Mouse (Mus musculus) neural tube, embryonic 12.5 days (tissue): ENCODE measurements at regions not wholly inside any gene's neighbourhood (a gene's known extent, or its start where the extent isn't known, plus 50 kb on each side); places are given as distances from the start of the nearest gene placed in this dataset.
A peak's percentile ranks its signal among the peaks of the same experiment; 100 is the strongest.

Experiments
- ATAC-seq: fragments of 200-750 bp; cut with Nextera tagmentation; 2 replicates; pipeline ENCODE4 v1.8.0; 2017; ENCODE audit warnings: low read depth, mild to moderate bottlenecking, moderate TSS enrichment, moderate library complexity; ENCODE audit not compliant: low FRiP score
- H3K27ac ChIP-seq: fragments of 300-500 bp; sonication (generic); 2 replicates; pipeline ENCODE4 v1.5.1; 2016
- H3K27me3 ChIP-seq: fragments of 300-500 bp; sonication (generic); replicated peaks from 2 replicates; pipeline ENCODE4 v1.6.1; 2016; ENCODE audit warnings: mild to moderate bottlenecking
- H3K36me3 ChIP-seq: fragments of 300-500 bp; sonication (generic); 2 replicates; pipeline ENCODE4 v1.6.1; 2016; ENCODE audit warnings: mild to moderate bottlenecking
- H3K4me1 ChIP-seq: fragments of 300-500 bp; sonication (generic); 2 replicates; pipeline ENCODE4 v1.6.1; 2016
- H3K4me2 ChIP-seq: fragments of 300-500 bp; sonication (generic); replicated peaks from 2 replicates; pipeline ENCODE4 v1.6.1; 2016; ENCODE audit warnings: mild to moderate bottlenecking
- H3K4me3 ChIP-seq: fragments of 300-500 bp; sonication (generic); 2 replicates; pipeline ENCODE4 v1.5.1; 2016
- H3K9ac ChIP-seq: fragments of 300-500 bp; sonication (generic); 2 replicates; pipeline ENCODE4 v1.6.1; 2016; ENCODE audit warnings: mild to moderate bottlenecking
- H3K9me3 ChIP-seq: fragments of 300-500 bp; sonication (generic); 2 replicates; pipeline ENCODE4 v1.6.1; 2016; ENCODE audit warnings: mild to moderate bottlenecking
- WGBS: fragments of 180-500 bp; shearing (Covaris S2); methylation state at CpG from one replicate; pipeline ENCODE4 v1.1.7; 2016; 5-methylcytosine and 5-hydroxymethylcytosine counted together

GRCm38 (mm10) chr2:61490436-61491109, 87.8 kb upstream of the Tank start:
- Histone ChIP-seq H3K4me2 (no peak overlapping the region), H3K9ac (no peak overlapping the region)
- WGBS = 85% methylated on average over 10 of the region's 10 CpGs

GRCm38 (mm10) chr2:61489762-61490161, 88.6 kb upstream of the Tank start:
- Histone ChIP-seq H3K27me3 (no peaks in the 10 kb centered on the region), H3K9ac (no peak overlapping the region), H3K4me3 (no peak overlapping the region), H3K4me2 (no peak overlapping the region), H3K9me3 (no peaks in the 10 kb centered on the region), H3K36me3 (no peaks in the 10 kb centered on the region), H3K27ac (no peak overlapping the region), H3K4me1 (no peaks in the 10 kb centered on the region)
- no peak for ATAC-seq
- 97% methylated on average over 10 of the region's 10 CpGs for WGBS

More at GRCm38 (mm10) chr2:61490436-61491109, 87.8 kb upstream of the Tank start:
- Histone ChIP-seq H3K4me1 (no peaks in the 10 kb centered on the region), H3K9me3 (no peaks in the 10 kb centered on the region), H3K4me3 (no peak overlapping the region), H3K36me3 (no peaks in the 10 kb centered on the region), H3K27ac (no peak overlapping the region), H3K27me3 (no peaks in the 10 kb centered on the region)
- no peak for ATAC-seq

GRCm38 (mm10) chr2:61483820-61484219, 94.6 kb upstream of the Tank start:
- no peaks in the 10 kb centered on the region for H3K9me3 ChIP-seq
- H3K4me1 ChIP-seq = no peaks in the 10 kb centered on the region
- no peak for ATAC-seq
- no peak overlapping the region for H3K4me2 ChIP-seq
- no peak overlapping the region for H3K4me3 ChIP-seq
- no peak overlapping the region for H3K27ac ChIP-seq
- H3K27me3 ChIP-seq = no peaks in the 10 kb centered on the region
- H3K9ac ChIP-seq = no peak overlapping the region
- WGBS = 79% methylated on average over 1 of the region's 1 CpGs
- H3K36me3 ChIP-seq = no peaks in the 10 kb centered on the region

GRCm38 (mm10) chr2:61476648-61477047, 101.7 kb upstream of the Tank start:
- Histone ChIP-seq H3K36me3 (no peaks in the 10 kb centered on the region), H3K9me3 (no peaks in the 10 kb centered on the region), H3K9ac (no peak overlapping the region), H3K27me3 (no peaks in the 10 kb centered on the region), H3K4me2 (no peak overlapping the region), H3K4me1 (no peaks in the 10 kb centered on the region), H3K4me3 (no peak overlapping the region), H3K27ac (no peak overlapping the region)
- ATAC-seq = no peak
- WGBS = 88% methylated on average over 4 of the region's 4 CpGs

GRCm38 (mm10) chr2:61474626-61475025, 103.8 kb upstream of the Tank start:
- Histone ChIP-seq H3K4me3 (no peak overlapping the region), H3K9ac (no peak overlapping the region), H3K4me2 (no peak overlapping the region), H3K9me3 (no peaks in the 10 kb centered on the region), H3K36me3 (no peaks in the 10 kb centered on the region), H3K27ac (no peak overlapping the region), H3K27me3 (no peaks in the 10 kb centered on the region), H3K4me1 (no peaks in the 10 kb centered on the region)
- 76% methylated on average over 10 of the region's 10 CpGs for WGBS
- no peak for ATAC-seq

- 94% methylated on average over 5 of the region's 5 CpGs for WGBS
- no peak overlapping the region for H3K4me3 ChIP-seq
- H3K27me3 ChIP-seq = no peaks in the 10 kb centered on the region
- H3K9ac ChIP-seq = no peak overlapping the region
- H3K27ac ChIP-seq = no peak overlapping the region
- H3K4me2 ChIP-seq = no peak overlapping the region
- no peaks in the 10 kb centered on the region for H3K9me3 ChIP-seq
- ATAC-seq = no peak
- no peaks in the 10 kb centered on the region for H3K4me1 ChIP-seq
- no peaks in the 10 kb centered on the region for H3K36me3 ChIP-seq
These were observed 107.9 kb upstream of the Tank start for GRCm38 (mm10) chr2:61470521-61470920.

DNA sequence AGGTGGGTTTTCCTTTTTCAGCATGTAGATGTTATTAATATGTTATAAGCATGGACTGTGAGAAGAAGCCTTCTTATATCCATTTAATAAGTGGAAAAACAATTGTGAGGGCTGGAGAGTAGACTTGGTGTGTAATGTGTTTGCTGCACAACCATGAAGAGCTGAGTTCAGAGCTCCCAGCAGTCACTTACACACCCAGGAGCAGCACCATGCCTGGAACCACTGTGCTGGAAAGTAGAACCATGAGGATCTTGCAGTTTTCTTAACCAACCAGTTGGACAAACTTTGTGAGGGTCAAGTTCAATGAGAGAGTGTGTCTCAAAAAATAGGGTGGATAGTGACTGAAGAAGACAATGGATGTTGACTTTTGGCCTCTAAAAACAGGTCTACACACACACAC, 108.3 kb upstream of the Tank start:
- no peaks in the 10 kb centered on the region for H3K9me3 ChIP-seq
- no peak overlapping the region for H3K9ac ChIP-seq
- H3K27me3 ChIP-seq = no peaks in the 10 kb centered on the region
- no peaks in the 10 kb centered on the region for H3K4me1 ChIP-seq
- H3K27ac ChIP-seq = no peak overlapping the region
- no peak overlapping the region for H3K4me3 ChIP-seq
- no peak for ATAC-seq
- H3K36me3 ChIP-seq = no peaks in the 10 kb centered on the region
- H3K4me2 ChIP-seq = no peak overlapping the region

- Histone ChIP-seq H3K9ac (no peak overlapping the region), H3K27me3 (no peaks in the 10 kb centered on the region), H3K36me3 (no peaks in the 10 kb centered on the region), H3K4me1 (peaks cover 7% of the 10 kb centered on the region; the same call in 1 of the 2 replicates), H3K4me3 (no peak overlapping the region), H3K27ac (no peak overlapping the region), H3K9me3 (no peaks in the 10 kb centered on the region), H3K4me2 (no peak overlapping the region)
- 23% methylated on average over 5 of the region's 5 CpGs for WGBS
- no peak for ATAC-seq
These were observed 122.5 kb upstream of the Tank start for GRCm38 (mm10) chr2:61455902-61456301.

- Histone ChIP-seq H3K27me3 (no peaks in the 10 kb centered on the region), H3K4me3 (no peak overlapping the region), H3K9me3 (no peaks in the 10 kb centered on the region), H3K36me3 (no peaks in the 10 kb centered on the region), H3K27ac (no peak overlapping the region), H3K4me2 (peak overlapping the region; percentile 57; the same call in 1 of the 2 replicates), H3K9ac (no peak overlapping the region), H3K4me1 (peaks cover 7% of the 10 kb centered on the region; the same call in 1 of the 2 replicates)
- 34% methylated on average over 9 of the region's 9 CpGs for WGBS
- ATAC-seq = peak; percentile 42; the same call in 1 of the 2 replicates
These were observed 123.7 kb upstream of the Tank start for GRCm38 (mm10) chr2:61454729-61455128.

- Histone ChIP-seq H3K36me3 (no peaks in the 10 kb centered on the region), H3K9me3 (no peaks in the 10 kb centered on the region), H3K27ac (no peak overlapping the region), H3K4me1 (peaks cover 7% of the 10 kb centered on the region; the same call in 1 of the 2 replicates), H3K27me3 (no peaks in the 10 kb centered on the region), H3K4me3 (0 out of 2 replicates have a peak overlapping the region, but pooled peaks have one; percentile 15), H3K9ac (peak overlapping the region; percentile 33; the same call in 1 of the 2 replicates), H3K4me2 (peak overlapping the region; percentile 57)
- WGBS = 2% methylated on average over 12 of the region's 12 CpGs
- ATAC-seq = peak; percentile 80
These were observed 124.1 kb upstream of the Tank start for GRCm38 (mm10) chr2:61454311-61454728.

GRCm38 (mm10) chr2:61453490-61454281, 124.7 kb upstream of the Tank start:
- Histone ChIP-seq H3K36me3 (no peaks in the 10 kb centered on the region), H3K4me1 (peaks cover 7% of the 10 kb centered on the region; the same call in 1 of the 2 replicates), H3K4me3 (0 out of 2 replicates have a peak overlapping the region, but pooled peaks have one; percentile 15), H3K27ac (peak overlapping the region; percentile 12; the same call in 1 of the 2 replicates), H3K27me3 (no peaks in the 10 kb centered on the region), H3K9ac (peak overlapping the region; percentile 33; the same call in 1 of the 2 replicates), H3K4me2 (peak overlapping the region; percentile 57), H3K9me3 (no peaks in the 10 kb centered on the region)
- ATAC-seq = peak; percentile 76
- 42% methylated on average over 14 of the region's 14 CpGs for WGBS

GRCm38 (mm10) chr2:61452581-61452980, 125.8 kb upstream of the Tank start:
- Histone ChIP-seq H3K4me1 (peaks cover 7% of the 10 kb centered on the region; the same call in 1 of the 2 replicates), H3K9me3 (no peaks in the 10 kb centered on the region), H3K27me3 (no peaks in the 10 kb centered on the region), H3K36me3 (no peaks in the 10 kb centered on the region), H3K27ac (no peak overlapping the region), H3K9ac (no peak overlapping the region), H3K4me3 (no peak overlapping the region), H3K4me2 (no peak overlapping the region)
- WGBS = 88% methylated on average over 1 of the region's 1 CpGs
- ATAC-seq = no peak
